Mouse (Mus musculus) heart, adult 2 months (tissue): ENCODE data around the gene Nup133. TPM values are rescaled to one million over a fixed set of nuclear protein-coding genes. Genes with fewer than 3 reads are reported as not detected.

Experiments used
- DNase-seq, 2 experiments: peaks; one replicate each; pipeline ENCODE4 v3.0.0; 2021
- H3K27ac ChIP-seq: fragments of 200-600 bp; 2 replicates; pipeline ENCODE4 v1.8.1; 2022
- H3K27me3 ChIP-seq: fragments of 200-500 bp; 2 replicates; pipeline ENCODE4 v1.6.1; 2012; ENCODE audit warnings: mild to moderate bottlenecking, low read length, inconsistent platforms, mixed read lengths; ENCODE audit not compliant: control insufficient read depth, insufficient read depth
- H3K36me3 ChIP-seq: fragments of 200-500 bp; 2 replicates; pipeline ENCODE4 v1.6.1; 2012; ENCODE audit warnings: low read length, inconsistent platforms; ENCODE audit not compliant: control insufficient read depth, insufficient read depth
- H3K4me1 ChIP-seq: fragments of 200-500 bp; 2 replicates; pipeline ENCODE4 v1.6.1; 2011; ENCODE audit warnings: low read length; ENCODE audit not compliant: control insufficient read depth, insufficient read depth
- H3K4me3 ChIP-seq: fragments of 200-600 bp; 2 replicates; pipeline ENCODE4 v1.8.1; 2022
- H3K79me2 ChIP-seq: fragments of 200-500 bp; replicated peaks from 2 replicates; pipeline ENCODE4 v1.6.1; 2012; ENCODE audit warnings: mild to moderate bottlenecking, inconsistent platforms, low read length, moderate library complexity, mixed read lengths; ENCODE audit not compliant: control insufficient read depth, insufficient read depth
- H3K9ac ChIP-seq: fragments of 200-500 bp; 2 replicates; pipeline ENCODE4 v1.6.1; 2012; ENCODE audit warnings: low read depth, mild to moderate bottlenecking, control low read depth, inconsistent platforms, low read length, mixed read lengths
- CTCF ChIP-seq: fragments of 200-600 bp; IDR thresholded peaks from 2 replicates; pipeline ENCODE4 v1.8.1; 2022; ENCODE audit warnings: antibody characterized with exemption, mild to moderate bottlenecking, moderate library complexity
- EP300 ChIP-seq: fragments of 200-500 bp; IDR thresholded peaks from 2 replicates; pipeline ENCODE4 v1.6.1; 2011; ENCODE audit warnings: low read depth, low read length, control low read depth; ENCODE audit not compliant: insufficient read depth
- POLR2A ChIP-seq: fragments of 200-500 bp; IDR thresholded peaks from 2 replicates; pipeline ENCODE4 v1.6.1; 2011; ENCODE audit warnings: mild to moderate bottlenecking, low read depth, low read length, control low read depth; ENCODE audit not compliant: insufficient read depth
- WGBS: fragments of 180-500 bp; shearing (Covaris S2); methylation state at CpG from one replicate; pipeline ENCODE4 v1.1.7; 2018; 5-methylcytosine and 5-hydroxymethylcytosine counted together
- intact Hi-C: fragments of 180-260 bp; cut with DNase I; formaldehyde crosslinking; loops from one replicate; pipeline ENCODE4 v1.15.1; 2025
- polyA plus RNA-seq: library from polyadenylated mRNA; depleted of rRNA; stranded (reverse); fragments of >200 nt; gene quantifications from 2 replicates; pipeline ENCODE4 v1.2.3, GENCODE M21; 2012
- total RNA-seq, 2 experiments: library from RNA; stranded (reverse); gene quantifications; 2 replicates each; pipeline ENCODE4 v1.2.3; 2021

Gene Nup133
- total and polyA plus RNA-seq, 3 experiments = 7.2 to 10.8 (median 9.9) TPM

DNA sequence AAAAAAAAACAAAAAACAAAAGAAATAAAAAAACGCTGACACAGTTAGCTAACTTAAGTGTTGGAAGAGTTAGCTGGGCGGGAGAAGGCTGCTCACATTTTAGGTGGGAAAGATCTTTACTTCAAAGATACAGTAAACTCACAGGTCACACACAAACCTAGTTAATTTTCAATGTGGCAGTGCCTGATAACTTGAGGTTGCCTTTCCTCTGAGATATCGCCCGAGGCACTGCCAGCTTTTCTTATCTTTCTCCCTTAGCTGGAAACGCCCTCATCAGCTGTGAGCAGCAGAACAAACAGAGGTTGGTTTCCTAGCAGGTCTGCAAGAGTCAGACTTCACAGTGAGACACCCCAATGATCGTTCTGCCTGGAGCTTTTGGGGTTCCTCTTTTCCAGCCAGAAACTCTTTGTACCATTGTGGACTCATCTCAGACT, 39.6 kb upstream of the Nup133 start:
- DNase-seq = peak in 1 of 2 experiments; percentile 37
- Histone ChIP-seq H3K36me3 (no peaks in the 10 kb centered on the region), H3K9ac (no peak overlapping the region), H3K4me1 (no peaks in the 10 kb centered on the region), H3K79me2 (no peaks in the 10 kb centered on the region), H3K27me3 (no peaks in the 10 kb centered on the region), H3K27ac (peak overlapping the region; percentile 28; the same call in 1 of the 2 replicates), H3K4me3 (no peak overlapping the region)
- intact Hi-C loops = no loop called here
- WGBS = 17% methylated on average over 6 of the region's 6 CpGs
- TF ChIP-seq EP300 = no peak
- TF ChIP-seq POLR2A = no peak
- no peak for TF ChIP-seq CTCF

DNA sequence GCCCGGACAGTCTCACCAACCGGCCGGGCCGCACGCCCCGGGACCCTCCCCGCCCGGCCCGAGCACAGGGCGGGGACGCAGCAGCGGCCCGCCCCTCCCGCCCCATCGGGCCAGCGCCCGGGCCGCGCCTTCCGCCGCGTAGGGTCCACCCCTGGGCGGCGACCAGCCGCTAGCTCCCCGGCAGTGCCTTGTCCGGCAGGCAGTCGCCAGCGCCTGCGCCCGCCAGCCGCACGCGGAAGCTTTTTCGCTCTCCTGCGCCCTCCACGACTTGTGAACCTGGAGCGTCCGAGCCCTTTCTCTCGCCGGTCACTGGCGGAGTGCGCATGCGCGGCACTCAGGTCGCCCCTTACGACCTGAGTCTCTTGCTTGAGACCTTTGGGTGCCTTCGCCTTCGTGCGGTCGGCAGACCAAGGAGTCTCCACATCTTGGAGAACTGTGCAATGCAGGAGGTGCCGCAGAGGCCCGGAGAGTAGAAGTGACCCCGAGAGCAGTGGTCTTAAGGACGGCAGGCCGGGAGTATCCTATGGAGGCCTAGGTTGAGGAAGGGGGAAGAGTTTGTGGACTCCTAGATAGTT, 33.8 kb upstream of the Nup133 start, which contains the start of gene Abcb10:
Abcb10 (minus strand) TSS at position 297 of the 575 bp plus-strand sequence.
- Histone ChIP-seq H3K9ac (peak within 1 kb of the TSS; percentile 88), H3K4me1 (peaks cover 10% of the 10 kb centered on the region), H3K27me3 (no peaks in the 10 kb centered on the region), H3K27ac (peak within 1 kb of the TSS; percentile 90), H3K4me3 (peak within 1 kb of the TSS; percentile 89), H3K79me2 (no peaks in the 10 kb centered on the region; the same call in 1 of the 2 replicates), H3K36me3 (no peaks in the 10 kb centered on the region)
- TF ChIP-seq EP300 (0 out of 2 replicates have a peak, but pooled peaks have one; percentile 15), CTCF (no peak), POLR2A (peak; percentile 93)
- intact Hi-C loops = loop anchor here (2.0 kb wide), 2 partner anchors 32 to 38 kb away; partner anchors contain the start of genes Taf5l and Urb2
- peak; percentile 94 to 96 for DNase-seq
- WGBS = under 1% methylated on average over 48 of the region's 56 CpGs

DNA sequence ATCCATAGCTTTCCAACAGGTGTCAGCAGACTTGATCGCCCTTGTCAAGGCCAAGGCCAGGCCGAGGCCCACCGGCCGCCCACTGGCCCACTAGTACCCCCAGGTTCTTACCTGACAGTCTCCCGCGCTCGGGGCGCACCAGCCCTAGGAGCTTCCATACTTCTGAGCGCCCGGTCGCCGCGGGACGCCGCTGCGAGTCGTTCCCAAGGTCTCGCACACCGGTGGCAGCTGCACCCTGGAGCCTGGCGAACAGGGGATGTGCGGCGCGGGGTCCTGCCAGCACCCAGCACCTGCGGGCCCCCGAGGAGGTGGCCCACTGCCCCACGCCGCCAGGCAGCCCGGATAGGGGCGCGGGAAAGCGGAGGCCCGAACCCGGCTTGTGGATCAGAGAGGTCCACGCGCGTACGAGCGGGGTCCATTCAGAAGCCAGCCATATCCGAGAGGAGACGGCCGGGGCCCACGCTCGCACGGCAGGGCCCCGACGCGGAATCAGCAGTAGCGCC, 33.3 kb upstream of the Nup133 start:
- peaks cover 10% of the 10 kb centered on the region for H3K4me1 ChIP-seq
- intact Hi-C loops = loop anchor here (2.0 kb wide), 2 partner anchors 32 to 38 kb away; partner anchors contain the start of genes Taf5l and Urb2
- H3K36me3 ChIP-seq = no peaks in the 10 kb centered on the region
- peak overlapping the region; percentile 88 for H3K9ac ChIP-seq
- TF ChIP-seq POLR2A = no peak
- H3K27me3 ChIP-seq = no peaks in the 10 kb centered on the region
- under 1% methylated on average over 46 of the region's 48 CpGs for WGBS
- peak overlapping the region; percentile 90 for H3K27ac ChIP-seq
- H3K79me2 ChIP-seq = no peaks in the 10 kb centered on the region; the same call in 1 of the 2 replicates
- peak overlapping the region; percentile 89 for H3K4me3 ChIP-seq
- no peak for DNase-seq

DNA sequence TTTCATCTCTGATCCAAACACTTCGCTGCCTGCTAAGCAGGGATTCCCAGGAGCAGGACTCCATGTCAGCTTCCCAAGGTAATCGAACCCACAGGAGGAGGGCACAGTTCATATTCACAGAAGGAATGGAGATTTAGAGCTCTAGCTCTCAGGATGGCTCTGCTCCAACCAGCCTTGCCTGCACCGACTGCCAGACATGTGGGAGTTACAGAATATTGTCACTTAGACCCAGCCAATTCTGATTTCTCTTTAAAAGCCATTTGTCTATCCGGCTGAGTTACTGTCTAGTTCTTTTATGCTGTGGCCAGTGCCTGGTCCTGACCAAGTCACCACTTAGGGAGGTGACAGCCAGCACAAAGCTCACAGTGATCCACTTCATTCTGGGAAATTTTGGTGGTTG, 32.6 kb upstream of the Nup133 start:
- Histone ChIP-seq H3K9ac (peak overlapping the region; percentile 6; the same call in 1 of the 2 replicates), H3K4me1 (peaks cover 10% of the 10 kb centered on the region), H3K79me2 (no peaks in the 10 kb centered on the region; the same call in 1 of the 2 replicates), H3K4me3 (peak overlapping the region; percentile 6; the same call in 1 of the 2 replicates), H3K27me3 (no peaks in the 10 kb centered on the region), H3K36me3 (no peaks in the 10 kb centered on the region), H3K27ac (no peak overlapping the region)
- DNase-seq = peak in 1 of 2 experiments; percentile 12
- TF ChIP-seq CTCF = no peak
- no peak for TF ChIP-seq POLR2A
- TF ChIP-seq EP300 = no peak
- intact Hi-C loops = loop anchor here (2.0 kb wide), 2 partner anchors 31 to 39 kb away; partner anchors contain the start of genes Taf5l and Urb2
- 27% methylated on average over 4 of the region's 4 CpGs for WGBS

DNA sequence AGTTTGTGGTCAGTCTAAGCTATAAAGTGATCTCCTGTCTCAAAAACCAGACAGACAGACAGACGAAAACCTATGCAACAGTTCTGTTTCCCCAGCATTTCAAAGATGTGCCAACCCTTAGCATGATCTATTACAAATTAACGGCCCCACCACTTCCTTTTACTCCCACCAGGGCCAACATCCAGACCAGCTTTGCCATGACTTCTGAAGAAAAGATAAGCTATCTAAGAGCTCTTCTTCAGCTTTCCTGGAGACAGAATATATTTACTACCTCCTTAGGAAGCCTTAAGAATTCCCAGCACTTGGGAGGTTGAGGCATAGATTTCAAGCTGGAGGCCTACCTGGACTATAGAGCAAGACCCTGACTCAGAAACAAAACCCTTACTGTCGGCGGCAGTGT, 31.2 kb upstream of the Nup133 start:
- Histone ChIP-seq H3K27me3 (no peaks in the 10 kb centered on the region), H3K4me1 (peaks cover 10% of the 10 kb centered on the region), H3K9ac (no peak overlapping the region), H3K79me2 (no peaks in the 10 kb centered on the region; the same call in 1 of the 2 replicates), H3K36me3 (no peaks in the 10 kb centered on the region), H3K27ac (no peak overlapping the region), H3K4me3 (no peak overlapping the region)
- intact Hi-C loops = no loop called here
- WGBS = 71% methylated on average over 4 of the region's 4 CpGs
- TF ChIP-seq CTCF (no peak), EP300 (no peak), POLR2A (no peak)
- no peak for DNase-seq

DNA sequence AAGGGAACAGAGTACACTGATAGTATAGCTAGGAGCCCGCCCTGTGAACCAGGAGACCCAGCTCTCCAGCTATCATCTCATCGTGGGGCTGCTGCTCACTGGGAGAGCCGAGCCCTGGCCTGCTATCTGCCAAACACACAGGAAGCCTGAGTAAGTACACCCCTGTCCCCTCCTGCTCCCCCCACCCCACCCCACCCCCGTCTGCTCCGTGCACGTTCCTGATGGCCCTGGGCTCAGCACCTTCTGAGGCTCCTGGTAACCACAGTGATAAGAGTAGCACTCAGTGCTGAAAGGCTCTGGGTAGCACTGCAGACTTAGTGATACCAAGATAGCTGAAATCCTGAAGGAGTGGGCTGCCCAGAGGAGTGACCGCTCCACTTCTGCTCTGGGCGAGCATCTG, 29.9 kb upstream of the Nup133 start:
- peaks cover 10% of the 10 kb centered on the region for H3K4me1 ChIP-seq
- no peak overlapping the region for H3K4me3 ChIP-seq
- TF ChIP-seq EP300 = no peak
- TF ChIP-seq POLR2A = no peak
- TF ChIP-seq CTCF = no peak
- intact Hi-C loops = no loop called here
- no peak overlapping the region for H3K27ac ChIP-seq
- 59% methylated on average over 8 of the region's 8 CpGs for WGBS
- no peaks in the 10 kb centered on the region for H3K36me3 ChIP-seq
- H3K79me2 ChIP-seq = no peaks in the 10 kb centered on the region; the same call in 1 of the 2 replicates
- H3K9ac ChIP-seq = no peak overlapping the region
- no peaks in the 10 kb centered on the region for H3K27me3 ChIP-seq
- no peak for DNase-seq
